Mouse (Mus musculus): ENCODE data around the gene Edem3.

DNA sequence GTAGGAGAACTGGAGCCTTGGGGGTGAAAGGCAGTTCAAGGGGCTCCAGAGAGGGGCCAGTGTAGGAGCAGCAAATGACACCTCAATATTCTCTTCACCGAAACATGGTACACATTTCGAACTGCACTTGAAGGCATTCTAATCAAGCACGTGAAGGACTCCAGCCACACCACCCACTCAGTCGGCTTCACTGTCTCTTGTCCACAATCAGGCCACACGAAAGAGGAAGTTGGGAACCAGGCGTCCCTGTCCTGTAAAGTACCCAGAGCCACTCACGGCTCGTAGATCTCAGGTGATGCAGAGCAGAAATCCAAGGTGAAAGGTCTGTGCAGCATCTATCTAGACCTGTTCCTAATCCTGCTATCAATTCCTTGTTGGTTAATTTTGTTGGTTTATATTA lies 36.6 kb upstream of the Edem3 start:
- TF ChIP-seq POLR2A (IDR thresholded peaks at IDR 0.05; ENCODE audit: insufficient read depth, low read depth, low read length) (no peak), CTCF (IDR thresholded peaks at IDR 0.05; ENCODE audit: insufficient read depth, low read depth, low read length) (no peak)

Measured in olfactory bulb, adult 2 months (tissue).